Mouse (Mus musculus) cerebellum, adult 18-20 months (tissue): ENCODE results near the gene Prkch.
A peak's percentile ranks its signal among the peaks of the same experiment; 100 is the strongest.

ENCODE experiments used
- DNase-seq, 2 experiments: peaks; one replicate each; pipeline ENCODE4 v3.0.0; 2021

Gene Prkch

GRCm38 (mm10) chr12:73720466-73720865 lies 135.9 kb downstream of the Prkch start:
- no peak for DNase-seq

GRCm38 (mm10) chr12:73722060-73722459 lies 137.5 kb downstream of the Prkch start:
- DNase-seq, result no peak

GRCm38 (mm10) chr12:73723067-73723466 lies 138.5 kb downstream of the Prkch start:
- no peak for DNase-seq

- DNase-seq, result no peak
These were observed 139.3 kb downstream of the Prkch start for GRCm38 (mm10) chr12:73723887-73724286.

GRCm38 (mm10) chr12:73725825-73726604 lies 141.4 kb downstream of the Prkch start:
- DNase-seq, result no peak

- DNase-seq, result no peak
These were observed 142.4 kb downstream of the Prkch start for GRCm38 (mm10) chr12:73727046-73727445.

- DNase-seq, result no peak
These were observed 146.0 kb downstream of the Prkch start for GRCm38 (mm10) chr12:73730603-73731002.

GRCm38 (mm10) chr12:73731093-73731492 lies 146.5 kb downstream of the Prkch start:
- DNase-seq, result no peak

- DNase-seq, result no peak
These were observed 147.4 kb downstream of the Prkch start for GRCm38 (mm10) chr12:73731848-73732540.

- DNase-seq, result no peak
These were observed 148.3 kb downstream of the Prkch start for GRCm38 (mm10) chr12:73732862-73733261.

GRCm38 (mm10) chr12:73736931-73737330 lies 152.3 kb downstream of the Prkch start:
- no peak for DNase-seq

- DNase-seq, result no peak
These were observed 155.1 kb downstream of the Prkch start for GRCm38 (mm10) chr12:73739611-73740219.

- DNase-seq, result no peak
These were observed 158.0 kb downstream of the Prkch start for GRCm38 (mm10) chr12:73742577-73742976.

- DNase-seq, result no peak
These were observed 158.5 kb downstream of the Prkch start for GRCm38 (mm10) chr12:73743087-73743486.

GRCm38 (mm10) chr12:73746072-73746471 lies 161.5 kb downstream of the Prkch start:
- DNase-seq, result no peak

- no peak for DNase-seq
These were observed 163.8 kb downstream of the Prkch start for GRCm38 (mm10) chr12:73748373-73748772.

- DNase-seq, result no peak
These were observed 170.0 kb downstream of the Prkch start for GRCm38 (mm10) chr12:73754476-73755150.

GRCm38 (mm10) chr12:73755646-73756045 lies 171.1 kb downstream of the Prkch start:
- DNase-seq, result peak in 1 of 2 experiments; percentile 13

GRCm38 (mm10) chr12:73756527-73756926 lies 171.9 kb downstream of the Prkch start:
- DNase-seq, result no peak

- no peak for DNase-seq
These were observed 177.4 kb downstream of the Prkch start for GRCm38 (mm10) chr12:73762001-73762400.

GRCm38 (mm10) chr12:73762762-73763161 lies 178.2 kb downstream of the Prkch start:
- DNase-seq, result no peak

GRCm38 (mm10) chr12:73764649-73765525 lies 180.3 kb downstream of the Prkch start:
- DNase-seq, result no peak
